Mouse (Mus musculus) limb, embryonic 13.5 days (tissue): ENCODE data around the gene Ano7. TPM values are rescaled to one million over a fixed set of nuclear protein-coding genes. Genes with fewer than 3 reads are reported as not detected.

Experiments used
- microRNA-seq: library from miRNA; unstranded; fragments of <30 nt; microRNA quantifications from one replicate; pipeline ENCODE4, GENCODE M21; 2016
- polyA plus RNA-seq: library from polyadenylated mRNA; unstranded; fragments of >200 nt; fragmentation: Nextera tagmentation; extraction: Ambion mirVana; gene quantifications from 2 replicates; pipeline ENCODE4 v1.2.1, GENCODE M21; 2015

Gene Ano7
- polyA plus RNA-seq, 1 experiment from 2014 or later, result 1.3 TPM

Small RNAs within 50 kb of the gene (microRNA-seq; reads per million reads assigned to microRNA genes)
- gene Mir6345 (not detected), gene Mir6902 (not detected)

Other genes with a start within 250 kb of the Ano7 start
- gene Agxt, start 238.7 kb upstream of the Ano7 start, polyA plus RNA-seq, result not detected in 2 replicates
- 0.94 and 1.1 TPM in 2 replicates for gene 2310007B03Rik, start 213.0 kb upstream of the Ano7 start, polyA plus RNA-seq
- 0.31 and 0.32 TPM in 2 replicates for gene Crocc2, start 205.2 kb upstream of the Ano7 start, polyA plus RNA-seq
- gene Sned1, start 138.1 kb upstream of the Ano7 start, polyA plus RNA-seq, result 32.1 and 47.5 TPM in 2 replicates
- 35.1 and 38.0 TPM in 2 replicates for gene Mterf4, start 68.0 kb upstream of the Ano7 start, polyA plus RNA-seq
- gene Ppp1r7, start 31.1 kb upstream of the Ano7 start, polyA plus RNA-seq, result 52.3 and 61.4 TPM in 2 replicates
- 18.8 and 20.4 TPM in 2 replicates for gene Pask, start 30.4 kb upstream of the Ano7 start, polyA plus RNA-seq
- 185 and 201 TPM in 2 replicates for gene Hdlbp, start 104.9 kb downstream of the Ano7 start, polyA plus RNA-seq
- gene Farp2, start 138.1 kb downstream of the Ano7 start, polyA plus RNA-seq, result 7.0 and 8.0 TPM in 2 replicates